Mouse (Mus musculus): ENCODE measurements around the gene Acad10.

DNA sequence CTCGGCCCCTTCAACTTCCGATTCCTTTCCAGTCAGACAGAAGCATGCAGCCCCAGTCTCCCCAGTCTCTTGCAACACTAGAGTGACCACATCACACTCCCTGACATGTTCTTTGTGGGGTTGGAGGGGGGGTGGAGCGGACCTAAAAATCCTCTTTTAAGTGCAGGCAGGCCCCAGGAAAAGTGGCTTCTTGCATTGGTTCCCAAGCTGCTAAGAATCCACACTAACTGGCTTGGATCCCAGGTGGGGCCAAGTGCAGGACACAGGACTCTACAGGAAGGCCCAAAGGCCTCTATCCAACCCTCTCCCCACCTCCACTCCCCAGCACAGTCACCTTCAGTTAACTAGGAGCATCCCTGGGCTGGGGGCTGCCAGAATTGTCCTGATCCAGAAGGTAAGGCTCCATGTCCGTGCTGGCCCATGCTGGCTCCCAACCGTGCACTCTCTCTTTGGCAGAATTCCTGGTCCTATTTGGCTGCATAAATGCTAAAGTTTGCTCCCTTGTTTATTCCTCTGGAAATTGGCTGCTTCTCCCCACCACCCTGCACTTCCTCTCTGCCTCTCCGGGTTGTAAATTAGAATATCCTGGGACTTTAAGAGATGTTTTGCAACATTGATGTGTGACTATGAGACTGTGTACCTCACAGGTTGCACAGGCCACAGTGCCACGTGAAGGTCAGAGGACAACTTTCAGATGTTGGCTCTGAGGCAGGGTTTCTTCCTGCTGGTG, 30.3 kb upstream of the Acad10 start:
- no peak for TF ChIP-seq CTCF (conservative IDR thresholded peaks at IDR 0.05; ENCODE audit: low read length)
- TF ChIP-seq POU5F1 (IDR thresholded peaks at IDR 0.05; ENCODE audit: borderline replicate concordance, low read length), result no peak
- no peak for TF ChIP-seq NANOG (IDR thresholded peaks at IDR 0.05; ENCODE audit: borderline replicate concordance, low read length)

All from E14TG2a.4 (cell line).